Mouse (Mus musculus): Measurements from ENCODE around the gene Mfap3l. TPM values are rescaled to one million over a fixed set of nuclear protein-coding genes. Genes with fewer than 3 reads are reported as not detected.
"Not testable (repeated sequence)": the region's sequence is repeated elsewhere in the genome, so short reads cannot be mapped to it uniquely, and the experiment has no call there.

Mfap3l gene
- total RNA-seq, 2 experiments from 2014 or later, result 44.7 to 45.9 TPM

GRCm38 (mm10) chr8:60649081-60649480 is 16.5 kb downstream of the Mfap3l start:
- DNase-seq (ENCODE audit: low spot score in 2 of 2), result no peak

GRCm38 (mm10) chr8:60650119-60650518 is 17.5 kb downstream of the Mfap3l start:
- DNase-seq (ENCODE audit: low spot score in 2 of 2), result no peak

GRCm38 (mm10) chr8:60657425-60658113 is 24.9 kb downstream of the Mfap3l start:
- no peak for DNase-seq (ENCODE audit: low spot score in 2 of 2)

GRCm38 (mm10) chr8:60658114-60658500 is 25.5 kb downstream of the Mfap3l start:
- DNase-seq (ENCODE audit: low spot score in 2 of 2), result no peak

- not testable (repeated sequence) for DNase-seq (ENCODE audit: low spot score in 2 of 2)
These were observed 26.1 kb downstream of the Mfap3l start for GRCm38 (mm10) chr8:60658686-60659085.

GRCm38 (mm10) chr8:60659721-60660120 is 27.1 kb downstream of the Mfap3l start:
- no peak for DNase-seq (ENCODE audit: low spot score in 2 of 2)

- DNase-seq (ENCODE audit: low spot score in 2 of 2), result no peak
These were observed 28.6 kb downstream of the Mfap3l start for GRCm38 (mm10) chr8:60661191-60661590.

GRCm38 (mm10) chr8:60663552-60663951 is 30.9 kb downstream of the Mfap3l start:
- DNase-seq (ENCODE audit: low spot score in 2 of 2), result no peak

GRCm38 (mm10) chr8:60665821-60666220 is 33.2 kb downstream of the Mfap3l start:
- DNase-seq (ENCODE audit: low spot score in 2 of 2), result no peak

- DNase-seq (ENCODE audit: low spot score in 2 of 2), result no peak
These were observed 34.2 kb downstream of the Mfap3l start for GRCm38 (mm10) chr8:60666852-60667251.

- DNase-seq (ENCODE audit: low spot score in 2 of 2), result no peak
These were observed 46.0 kb downstream of the Mfap3l start for GRCm38 (mm10) chr8:60678590-60678989.

GRCm38 (mm10) chr8:60681811-60682210 is 49.2 kb downstream of the Mfap3l start:
- DNase-seq (ENCODE audit: low spot score in 2 of 2), result no peak

- no peak for DNase-seq (ENCODE audit: low spot score in 2 of 2)
These were observed 49.7 kb downstream of the Mfap3l start for GRCm38 (mm10) chr8:60682340-60682739.

GRCm38 (mm10) chr8:60711516-60712086 is 79.0 kb downstream of the Mfap3l start:
- no peak for DNase-seq (ENCODE audit: low spot score in 2 of 2)

GRCm38 (mm10) chr8:60714724-60715123 is 82.1 kb downstream of the Mfap3l start:
- DNase-seq (ENCODE audit: low spot score in 2 of 2), result no peak

GRCm38 (mm10) chr8:60718692-60719091 is 86.1 kb downstream of the Mfap3l start:
- DNase-seq (ENCODE audit: low spot score in 2 of 2), result no peak

Other genes with a start within 250 kb of the Mfap3l start
- not detected for gene Gm10283, start 129.6 kb upstream of the Mfap3l start, total RNA-seq (2021)
- gene Aadat, start 126.9 kb upstream of the Mfap3l start, total RNA-seq (2021), result under 1 TPM; 0.31 to 0.99 TPM

Measured in layer of hippocampus, postnatal 14 days (tissue).